Mouse (Mus musculus) liver, embryonic 16.5 days (tissue): ENCODE measurements around the gene S100b. TPM values are rescaled to one million over a fixed set of nuclear protein-coding genes. Genes with fewer than 3 reads are reported as not detected.
A peak's percentile ranks its signal among the peaks of the same experiment; 100 is the strongest.

Experiments
- ATAC-seq: fragments of 200-750 bp; cut with Nextera tagmentation; 2 replicates; pipeline ENCODE4 v1.8.0; 2017; ENCODE audit warnings: low read depth, mild to moderate bottlenecking, moderate number of reproducible peaks, moderate library complexity
- H3K27ac ChIP-seq: fragments of 300-500 bp; sonication (generic); 2 replicates; pipeline ENCODE4 v1.5.1; 2014; ENCODE audit warnings: mild to moderate bottlenecking, low read length
- H3K27me3 ChIP-seq: fragments of 300-500 bp; sonication (generic); 2 replicates; pipeline ENCODE4 v1.6.1; 2014; ENCODE audit warnings: low read depth, low read length, mixed read lengths; ENCODE audit not compliant: control insufficient read depth, insufficient read depth
- H3K36me3 ChIP-seq: fragments of 300-500 bp; sonication (generic); 2 replicates; pipeline ENCODE4 v1.6.1; 2014; ENCODE audit warnings: mild to moderate bottlenecking; ENCODE audit not compliant: control insufficient read depth, insufficient read depth
- H3K4me1 ChIP-seq: fragments of 300-500 bp; sonication (generic); 2 replicates; pipeline ENCODE4 v1.6.1; 2014; ENCODE audit warnings: low read depth, low read length, mixed read lengths; ENCODE audit not compliant: control insufficient read depth
- H3K4me2 ChIP-seq: fragments of 300-500 bp; sonication (generic); 2 replicates; pipeline ENCODE4 v1.6.1; 2014; ENCODE audit warnings: low read depth, low read length, mixed read lengths
- H3K4me3 ChIP-seq: fragments of 300-500 bp; sonication (generic); 2 replicates; pipeline ENCODE4 v1.5.1; 2014; ENCODE audit warnings: low read depth, mild to moderate bottlenecking, low read length
- H3K9ac ChIP-seq: fragments of 300-500 bp; sonication (generic); 2 replicates; pipeline ENCODE4 v1.6.1; 2014; ENCODE audit warnings: low read depth, low read length
- H3K9me3 ChIP-seq: fragments of 300-500 bp; sonication (generic); replicated peaks from 2 replicates; pipeline ENCODE4 v1.6.1; 2016; ENCODE audit warnings: low read length; ENCODE audit not compliant: control insufficient read depth
- WGBS: fragments of 180-500 bp; shearing (Covaris S2); extraction: QIAGEN DNeasy Blood & Tissue Kit; methylation state at CpG from one replicate; pipeline ENCODE4 v1.1.7; 2014; ENCODE audit not compliant: insufficient replicate concordance; 5-methylcytosine and 5-hydroxymethylcytosine counted together
- polyA plus RNA-seq: library from polyadenylated mRNA; unstranded; fragments of >200 nt; fragmentation: Nextera tagmentation; extraction: Ambion mirVana; gene quantifications from 2 replicates; pipeline ENCODE4 v1.2.1, GENCODE M21; 2015

S100b gene
- polyA plus RNA-seq, 1 experiment from 2014 or later, result 0.09 TPM

GRCm38 (mm10) chr10:76255617-76256016 lies 2.0 kb downstream of the S100b start:
- Histone ChIP-seq H3K27ac (no peak overlapping the region), H3K9me3 (no peaks in the 10 kb centered on the region), H3K4me1 (no peaks in the 10 kb centered on the region), H3K4me3 (no peak overlapping the region), H3K4me2 (no peak overlapping the region), H3K9ac (no peak overlapping the region), H3K36me3 (no peaks in the 10 kb centered on the region), H3K27me3 (no peaks in the 10 kb centered on the region)
- ATAC-seq, result no peak
- WGBS, result 58% methylated on average over 6 of the region's 6 CpGs

- ATAC-seq, result no peak
- 73% methylated on average over 7 of the region's 7 CpGs for WGBS
- no peak overlapping the region for H3K4me2 ChIP-seq
Measured at GRCm38 (mm10) chr10:76257231-76257630, 3.6 kb downstream of the S100b start.

GRCm38 (mm10) chr10:76257719-76258390 lies 4.2 kb downstream of the S100b start:
- Histone ChIP-seq H3K27ac (no peak overlapping the region), H3K4me1 (no peaks in the 10 kb centered on the region; the same call in 1 of the 2 replicates), H3K4me2 (no peak overlapping the region), H3K27me3 (no peaks in the 10 kb centered on the region), H3K4me3 (no peak overlapping the region), H3K9me3 (no peaks in the 10 kb centered on the region), H3K9ac (no peak overlapping the region), H3K36me3 (no peaks in the 10 kb centered on the region)
- WGBS, result 49% methylated on average over 12 of the region's 12 CpGs
- no peak for ATAC-seq

More at GRCm38 (mm10) chr10:76257231-76257630, 3.6 kb downstream of the S100b start:
- Histone ChIP-seq H3K4me3 (no peak overlapping the region), H3K36me3 (no peaks in the 10 kb centered on the region), H3K9ac (no peak overlapping the region), H3K9me3 (no peaks in the 10 kb centered on the region), H3K27me3 (no peaks in the 10 kb centered on the region), H3K27ac (no peak overlapping the region), H3K4me1 (no peaks in the 10 kb centered on the region; the same call in 1 of the 2 replicates)

DNA sequence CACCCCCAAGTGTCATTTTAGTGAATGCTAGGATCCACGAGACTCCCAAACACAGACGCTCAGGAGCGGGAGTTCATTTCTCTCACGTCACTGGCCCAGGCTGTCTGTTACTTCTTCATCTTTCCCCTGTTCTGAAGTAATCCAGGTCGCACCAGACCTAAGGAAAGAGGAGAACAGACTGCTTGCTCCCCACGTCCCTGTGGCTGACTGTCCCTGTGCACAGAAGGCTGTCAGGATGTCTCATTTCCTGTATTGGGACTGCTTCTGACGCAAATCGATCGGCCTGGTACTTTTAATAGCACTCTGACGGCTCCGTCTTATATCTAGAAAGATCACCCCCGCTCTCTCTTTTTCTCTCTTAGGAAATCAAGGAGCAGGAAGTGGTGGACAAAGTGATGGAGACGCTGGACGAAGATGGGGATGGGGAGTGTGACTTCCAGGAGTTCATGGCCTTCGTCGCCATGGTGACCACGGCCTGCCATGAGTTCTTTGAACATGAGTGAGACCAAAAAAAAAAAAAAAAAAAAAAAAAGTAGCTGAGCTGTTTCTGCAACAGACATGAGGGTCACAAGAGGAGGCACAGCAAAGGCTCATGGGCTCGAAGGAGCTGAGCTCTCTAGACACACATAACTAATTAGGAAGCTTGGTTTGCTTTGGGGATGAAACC lies 6.0 kb downstream of the S100b start:
- H3K4me1 ChIP-seq, result no peaks in the 10 kb centered on the region; the same call in 1 of the 2 replicates
- H3K9ac ChIP-seq, result no peak overlapping the region
- no peaks in the 10 kb centered on the region for H3K27me3 ChIP-seq
- no peak overlapping the region for H3K4me3 ChIP-seq
- H3K4me2 ChIP-seq, result no peak overlapping the region
- ATAC-seq, result no peak
- no peak overlapping the region for H3K27ac ChIP-seq
- H3K9me3 ChIP-seq, result no peaks in the 10 kb centered on the region
- 61% methylated on average over 18 of the region's 18 CpGs for WGBS
- H3K36me3 ChIP-seq, result no peaks in the 10 kb centered on the region

DNA sequence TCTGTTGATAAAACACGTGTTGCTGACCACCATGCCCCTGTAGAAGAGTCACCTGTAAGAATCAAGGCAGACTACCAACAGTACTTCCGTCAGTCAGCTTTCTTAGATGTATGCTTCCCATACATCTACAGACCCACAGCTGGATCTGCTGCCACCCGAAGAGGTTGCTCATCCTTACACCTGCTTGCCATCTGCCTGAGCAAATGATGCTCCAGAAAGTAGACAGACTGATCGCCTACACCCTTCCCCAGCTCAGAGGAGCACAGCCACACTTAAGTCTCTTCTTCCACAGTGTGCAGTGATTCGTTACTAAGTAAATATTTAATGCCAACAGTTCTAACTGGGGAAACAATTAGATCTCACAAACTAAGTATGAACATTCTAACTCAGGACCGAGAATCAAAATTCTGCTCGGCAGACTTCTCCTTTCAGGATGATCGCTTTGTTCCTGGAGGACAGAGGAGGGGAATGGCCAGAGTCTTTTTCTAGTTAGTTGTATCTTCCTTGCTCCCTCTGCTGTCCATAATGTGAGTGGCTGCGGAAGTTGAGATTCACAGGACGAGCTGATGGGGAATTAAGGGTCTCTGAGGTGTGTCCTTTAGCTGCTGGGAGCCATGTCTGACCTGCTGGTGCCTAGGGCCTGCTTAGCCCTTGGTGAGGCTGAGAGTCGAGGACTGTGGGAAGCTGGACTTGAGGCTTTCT lies 6.9 kb downstream of the S100b start:
- H3K4me1 ChIP-seq, result no peaks in the 10 kb centered on the region; the same call in 1 of the 2 replicates
- 43% methylated on average over 11 of the region's 11 CpGs for WGBS
- H3K4me3 ChIP-seq, result no peak overlapping the region
- H3K9ac ChIP-seq, result no peak overlapping the region
- H3K9me3 ChIP-seq, result no peaks in the 10 kb centered on the region
- H3K36me3 ChIP-seq, result no peaks in the 10 kb centered on the region
- H3K27me3 ChIP-seq, result no peaks in the 10 kb centered on the region
- no peak overlapping the region for H3K27ac ChIP-seq
- no peak for ATAC-seq
- H3K4me2 ChIP-seq, result no peak overlapping the region

DNA sequence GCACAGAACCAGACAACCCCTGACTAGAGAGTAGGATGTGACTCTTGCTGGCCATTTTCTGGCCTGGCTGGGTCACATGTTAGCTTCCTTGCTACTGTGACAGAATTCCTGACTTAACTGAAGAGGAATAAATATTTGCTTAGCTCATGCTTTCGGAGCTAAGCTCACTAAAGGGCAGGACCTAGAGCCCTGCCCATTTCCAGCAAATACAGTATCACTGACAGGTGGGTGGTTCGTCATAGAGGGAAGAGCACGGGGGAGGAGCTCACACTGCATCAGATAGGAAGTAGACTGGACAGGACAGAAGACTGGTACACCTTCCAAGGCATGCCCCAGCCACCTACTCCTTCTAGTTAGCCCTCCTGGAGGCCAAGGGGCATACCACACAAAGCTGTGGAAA lies 7.8 kb downstream of the S100b start:
- Histone ChIP-seq H3K27ac (no peak overlapping the region), H3K27me3 (no peaks in the 10 kb centered on the region), H3K36me3 (no peaks in the 10 kb centered on the region), H3K4me3 (no peak overlapping the region), H3K4me2 (no peak overlapping the region), H3K9ac (no peak overlapping the region), H3K4me1 (no peaks in the 10 kb centered on the region; the same call in 1 of the 2 replicates), H3K9me3 (no peaks in the 10 kb centered on the region)
- WGBS, result 36% methylated on average over 3 of the region's 3 CpGs
- peak; percentile 88 for ATAC-seq

GRCm38 (mm10) chr10:76262431-76262830 lies 8.8 kb downstream of the S100b start:
- H3K9me3 ChIP-seq, result no peaks in the 10 kb centered on the region
- no peak overlapping the region for H3K27ac ChIP-seq
- no peak overlapping the region for H3K9ac ChIP-seq
- no peak for ATAC-seq
- no peaks in the 10 kb centered on the region; the same call in 1 of the 2 replicates for H3K4me1 ChIP-seq
- no peak overlapping the region for H3K4me2 ChIP-seq
- WGBS, result 74% methylated on average over 4 of the region's 4 CpGs
- H3K4me3 ChIP-seq, result no peak overlapping the region
- no peaks in the 10 kb centered on the region for H3K27me3 ChIP-seq
- H3K36me3 ChIP-seq, result no peaks in the 10 kb centered on the region

GRCm38 (mm10) chr10:76271238-76271637 lies 17.6 kb downstream of the S100b start:
- ATAC-seq, result no peak
- Histone ChIP-seq H3K9ac (no peak overlapping the region), H3K27me3 (no peaks in the 10 kb centered on the region), H3K27ac (no peak overlapping the region), H3K9me3 (no peaks in the 10 kb centered on the region), H3K4me3 (no peak overlapping the region), H3K36me3 (no peaks in the 10 kb centered on the region), H3K4me1 (no peaks in the 10 kb centered on the region), H3K4me2 (no peak overlapping the region)
- 33% methylated on average over 8 of the region's 8 CpGs for WGBS

GRCm38 (mm10) chr10:76275256-76275655 lies 21.6 kb downstream of the S100b start:
- 79% methylated on average over 10 of the region's 10 CpGs for WGBS
- Histone ChIP-seq H3K27ac (no peak overlapping the region), H3K36me3 (no peaks in the 10 kb centered on the region), H3K27me3 (no peaks in the 10 kb centered on the region), H3K4me3 (no peak overlapping the region), H3K9me3 (no peaks in the 10 kb centered on the region), H3K4me2 (no peak overlapping the region), H3K9ac (no peak overlapping the region), H3K4me1 (no peaks in the 10 kb centered on the region)
- no peak for ATAC-seq
